Mouse (Mus musculus): Measurements from ENCODE around the gene Hoxc10. TPM values are rescaled to one million over a fixed set of nuclear protein-coding genes. Genes with fewer than 3 reads are reported as not detected.

Hoxc10 gene
- polyA plus RNA-seq (2015; fragmentation: Nextera tagmentation; extraction: Ambion mirVana) = 0.16 TPM in 1 of 2 replicates, not detected in the other

GRCm38 (mm10) chr15:102966776-102967311, at the start of gene Hoxc10:
TSS of gene Hoxc10 (plus strand) at chr15:102966796.
- H3K4me3 ChIP-seq = peak within 1 kb of the TSS; percentile 13; the same call in 1 of the 2 replicates
- WGBS = 4% methylated on average over 27 of the region's 27 CpGs

GRCm38 (mm10) chr15:102917972-102918572, 48.5 kb upstream of the Hoxc10 start:
- ATAC-seq (replicated peaks; ENCODE audit: insufficient number of reproducible peaks, insufficient read depth, low FRiP score, low read depth) = no peak

More at GRCm38 (mm10) chr15:102966776-102967311, at the start of gene Hoxc10:
- no peak for ATAC-seq (replicated peaks; ENCODE audit: insufficient number of reproducible peaks, insufficient read depth, low FRiP score, low read depth)
- Histone ChIP-seq H3K4me2 (peak within 1 kb of the TSS; percentile 33), H3K4me1 (replicated peaks) (peaks cover 10% of the 10 kb centered on the region), H3K27ac (no peak within 1 kb of the TSS), H3K9ac (no peak within 1 kb of the TSS), H3K27me3 (peaks cover 97% of the 10 kb centered on the region), H3K9me3 (replicated peaks) (no peaks in the 10 kb centered on the region), H3K36me3 (no peaks in the 10 kb centered on the region)

GRCm38 (mm10) chr15:102918611-102919265, 47.9 kb upstream of the Hoxc10 start:
- H3K4me2 ChIP-seq = no peak overlapping the region
- H3K4me3 ChIP-seq = no peak overlapping the region

More at GRCm38 (mm10) chr15:102917972-102918572, 48.5 kb upstream of the Hoxc10 start:
- H3K27ac ChIP-seq = no peak overlapping the region
- no peak overlapping the region for H3K4me3 ChIP-seq
- H3K9me3 ChIP-seq (replicated peaks) = no peaks in the 10 kb centered on the region
- 1% methylated on average over 20 of the region's 20 CpGs for WGBS
- no peak overlapping the region for H3K9ac ChIP-seq
- H3K4me2 ChIP-seq = no peak overlapping the region
- H3K27me3 ChIP-seq = peaks cover 96% of the 10 kb centered on the region
- H3K36me3 ChIP-seq = no peaks in the 10 kb centered on the region
- H3K4me1 ChIP-seq (replicated peaks) = peaks cover 15% of the 10 kb centered on the region

GRCm38 (mm10) chr15:102919336-102920180, 47.0 kb upstream of the Hoxc10 start:
- Histone ChIP-seq H3K27ac (no peak overlapping the region), H3K4me1 (replicated peaks) (peaks cover 15% of the 10 kb centered on the region), H3K36me3 (no peaks in the 10 kb centered on the region), H3K4me3 (no peak overlapping the region), H3K9ac (no peak overlapping the region), H3K4me2 (no peak overlapping the region), H3K27me3 (peaks cover 98% of the 10 kb centered on the region), H3K9me3 (replicated peaks) (no peaks in the 10 kb centered on the region)
- no peak for ATAC-seq (replicated peaks; ENCODE audit: insufficient number of reproducible peaks, insufficient read depth, low FRiP score, low read depth)
- WGBS = 7% methylated on average over 12 of the region's 12 CpGs

More at GRCm38 (mm10) chr15:102918611-102919265, 47.9 kb upstream of the Hoxc10 start:
- no peak overlapping the region for H3K9ac ChIP-seq
- H3K9me3 ChIP-seq (replicated peaks) = no peaks in the 10 kb centered on the region
- H3K36me3 ChIP-seq = no peaks in the 10 kb centered on the region
- peaks cover 96% of the 10 kb centered on the region for H3K27me3 ChIP-seq
- ATAC-seq (replicated peaks; ENCODE audit: insufficient number of reproducible peaks, insufficient read depth, low FRiP score, low read depth) = no peak
- 2% methylated on average over 7 of the region's 7 CpGs for WGBS
- no peak overlapping the region for H3K27ac ChIP-seq
- peaks cover 15% of the 10 kb centered on the region for H3K4me1 ChIP-seq (replicated peaks)

- peak overlapping the region; percentile 26 for H3K4me3 ChIP-seq
- ATAC-seq (replicated peaks; ENCODE audit: insufficient number of reproducible peaks, insufficient read depth, low FRiP score, low read depth) = 0 out of 2 replicates have a peak, but pooled peaks have one; percentile 22
- 0% methylated on average over 20 of the region's 20 CpGs for WGBS
Measured at GRCm38 (mm10) chr15:102920619-102921018, 46.0 kb upstream of the Hoxc10 start.

GRCm38 (mm10) chr15:102921053-102922011, 45.3 kb upstream of the Hoxc10 start, which contains the start of gene Hoxc13:
TSS of gene Hoxc13 (plus strand) at chr15:102921103.
- no peaks in the 10 kb centered on the region for H3K9me3 ChIP-seq (replicated peaks)
- peak within 1 kb of the TSS; percentile 47 for H3K4me2 ChIP-seq
- H3K36me3 ChIP-seq = no peaks in the 10 kb centered on the region
- peak; percentile 22; the same call in 1 of the 2 replicates for ATAC-seq (replicated peaks; ENCODE audit: insufficient number of reproducible peaks, insufficient read depth, low FRiP score, low read depth)
- WGBS = 2% methylated on average over 82 of the region's 88 CpGs
- no peak within 1 kb of the TSS for H3K9ac ChIP-seq
- no peak within 1 kb of the TSS for H3K27ac ChIP-seq
- peak within 1 kb of the TSS; percentile 29 for H3K4me3 ChIP-seq
- peaks cover 15% of the 10 kb centered on the region for H3K4me1 ChIP-seq (replicated peaks)
- H3K27me3 ChIP-seq = peaks cover 99% of the 10 kb centered on the region

More at GRCm38 (mm10) chr15:102920619-102921018, 46.0 kb upstream of the Hoxc10 start:
- no peaks in the 10 kb centered on the region for H3K36me3 ChIP-seq
- H3K27me3 ChIP-seq = peaks cover 99% of the 10 kb centered on the region
- no peak overlapping the region for H3K27ac ChIP-seq
- H3K9me3 ChIP-seq (replicated peaks) = no peaks in the 10 kb centered on the region
- peaks cover 15% of the 10 kb centered on the region for H3K4me1 ChIP-seq (replicated peaks)
- H3K9ac ChIP-seq = no peak overlapping the region
- H3K4me2 ChIP-seq = peak overlapping the region; percentile 47

GRCm38 (mm10) chr15:102922012-102922362, 44.6 kb upstream of the Hoxc10 start:
- no peak overlapping the region for H3K4me2 ChIP-seq
- H3K9ac ChIP-seq = no peak overlapping the region
- 2% methylated on average over 24 of the region's 24 CpGs for WGBS

GRCm38 (mm10) chr15:102922636-102923500, 43.7 kb upstream of the Hoxc10 start:
- Histone ChIP-seq H3K9me3 (replicated peaks) (no peaks in the 10 kb centered on the region), H3K9ac (no peak overlapping the region), H3K27ac (no peak overlapping the region), H3K4me3 (no peak overlapping the region), H3K27me3 (peaks cover 99% of the 10 kb centered on the region), H3K4me1 (replicated peaks) (peaks cover 15% of the 10 kb centered on the region), H3K36me3 (no peaks in the 10 kb centered on the region), H3K4me2 (no peak overlapping the region)
- 9% methylated on average over 6 of the region's 6 CpGs for WGBS
- no peak for ATAC-seq (replicated peaks; ENCODE audit: insufficient number of reproducible peaks, insufficient read depth, low FRiP score, low read depth)

More at GRCm38 (mm10) chr15:102922012-102922362, 44.6 kb upstream of the Hoxc10 start:
- peaks cover 15% of the 10 kb centered on the region for H3K4me1 ChIP-seq (replicated peaks)
- H3K9me3 ChIP-seq (replicated peaks) = no peaks in the 10 kb centered on the region
- H3K27me3 ChIP-seq = peaks cover 99% of the 10 kb centered on the region
- no peaks in the 10 kb centered on the region for H3K36me3 ChIP-seq
- H3K27ac ChIP-seq = no peak overlapping the region
- 0 out of 2 replicates have a peak, but pooled peaks have one; percentile 31 for ATAC-seq (replicated peaks; ENCODE audit: insufficient number of reproducible peaks, insufficient read depth, low FRiP score, low read depth)
- H3K4me3 ChIP-seq = peak overlapping the region; percentile 29; the same call in 1 of the 2 replicates

GRCm38 (mm10) chr15:102927032-102927645, 39.5 kb upstream of the Hoxc10 start:
- Histone ChIP-seq H3K27me3 (peaks cover 99% of the 10 kb centered on the region), H3K36me3 (no peaks in the 10 kb centered on the region), H3K27ac (no peak overlapping the region), H3K4me3 (no peak overlapping the region), H3K9ac (no peak overlapping the region), H3K4me2 (no peak overlapping the region), H3K4me1 (replicated peaks) (no peaks in the 10 kb centered on the region), H3K9me3 (replicated peaks) (no peaks in the 10 kb centered on the region)
- WGBS = 2% methylated on average over 40 of the region's 40 CpGs
- ATAC-seq (replicated peaks; ENCODE audit: insufficient number of reproducible peaks, insufficient read depth, low FRiP score, low read depth) = no peak

All from heart, embryonic 15.5 days (tissue).